Mouse (Mus musculus): Measurements from ENCODE around the gene Mtfr1l.
A peak's percentile ranks its signal among the peaks of the same experiment; 100 is the strongest.

Mtfr1l gene

GRCm38 (mm10) chr4:134485151-134485900, 49.9 kb downstream of the Mtfr1l start:
- DNase-seq, result no peak

- DNase-seq, result no peak
These were observed 51.0 kb downstream of the Mtfr1l start for GRCm38 (mm10) chr4:134484231-134484630.

- DNase-seq, result no peak
These were observed 51.5 kb downstream of the Mtfr1l start for GRCm38 (mm10) chr4:134483696-134484095.

- DNase-seq, result no peak
These were observed 52.0 kb downstream of the Mtfr1l start for GRCm38 (mm10) chr4:134483078-134483688.

- no peak for DNase-seq
These were observed 52.7 kb downstream of the Mtfr1l start for GRCm38 (mm10) chr4:134482442-134482841.

- DNase-seq, result no peak
These were observed 53.9 kb downstream of the Mtfr1l start for GRCm38 (mm10) chr4:134481270-134481669.

- DNase-seq, result peak; percentile 71 to 75
These were observed 54.3 kb downstream of the Mtfr1l start for GRCm38 (mm10) chr4:134480864-134481263.

- no peak for DNase-seq
These were observed 55.3 kb downstream of the Mtfr1l start for GRCm38 (mm10) chr4:134479839-134480238.

- DNase-seq, result peak; percentile 90 to 94
These were observed 57.2 kb downstream of the Mtfr1l start for GRCm38 (mm10) chr4:134478031-134478430.

GRCm38 (mm10) chr4:134476899-134477298, 58.3 kb downstream of the Mtfr1l start:
- DNase-seq, result no peak

Data from thymus, postnatal 36 days (tissue).